Comparison of ENCODE assay signal across 34 mouse cellular contexts in the genomic region with DNA sequence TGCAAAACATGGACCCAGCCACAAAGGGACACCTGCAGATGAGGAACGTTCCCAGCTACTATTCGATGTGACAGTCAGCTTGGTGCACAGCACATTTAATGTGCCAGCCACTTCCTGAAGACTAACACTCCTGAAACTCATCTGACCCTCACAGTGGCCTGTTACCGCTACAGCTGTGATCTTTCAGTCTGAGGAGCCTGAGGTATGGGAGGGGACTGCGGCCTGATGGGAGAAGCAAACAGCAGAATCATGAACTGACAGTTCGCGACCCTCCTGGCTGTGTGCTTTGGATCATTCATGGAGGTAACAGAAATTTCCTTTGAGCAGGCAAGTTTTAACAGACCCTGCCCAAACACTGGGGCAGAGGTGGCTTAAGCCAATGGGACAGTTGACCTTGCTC.
"Had no signal": no experiment of that assay in that cellular context is flagged by ENCODE, and none has a peak within 500 bp of the region (broad histone marks: within the 10 kb centered on the region; RNA-seq: fewer than 3 reads in every experiment).

No protein-coding gene starts in this region.

- H3K4me2 ChIP-seq: heart, embryonic 11.5 days; heart, embryonic 12.5 days; heart, embryonic 13.5 days; heart, embryonic 15.5 days; hindbrain, embryonic 12.5 days; hindbrain, embryonic 13.5 days; hindbrain, embryonic 14.5 days; hindbrain, embryonic 15.5 days; intestine, embryonic 15.5 days; kidney, embryonic 15.5 days had no signal

- H3K4me3 ChIP-seq: heart, embryonic 10.5 days; heart, embryonic 12.5 days; heart, embryonic 13.5 days; heart, embryonic 15.5 days; hindbrain, embryonic 10.5 days; hindbrain, embryonic 12.5 days; hindbrain, embryonic 13.5 days; hindbrain, embryonic 15.5 days; intestine, embryonic 15.5 days; kidney, embryonic 15.5 days; layer of hippocampus, adult 2 months had no signal

- H3K27me3 ChIP-seq: heart, embryonic 12.5 days; heart, embryonic 13.5 days; heart, embryonic 15.5 days; hindbrain, embryonic 12.5 days; hindbrain, embryonic 13.5 days; hindbrain, embryonic 15.5 days; intestine, embryonic 15.5 days; kidney, embryonic 15.5 days had no signal

- H3K27ac ChIP-seq: heart, embryonic 13.5 days; heart, embryonic 15.5 days; hindbrain, embryonic 10.5 days; hindbrain, embryonic 12.5 days; hindbrain, embryonic 13.5 days; hindbrain, embryonic 14.5 days; hindbrain, embryonic 15.5 days; hindbrain, postnatal 0 days; intestine, embryonic 15.5 days; kidney, embryonic 15.5 days; kidney, postnatal 0 days; layer of hippocampus, adult 2 months had no signal

- ATAC-seq: hindbrain, embryonic 16.5 days; hindbrain, postnatal 0 days; intestine, embryonic 15.5 days; intestine, embryonic 16.5 days; intestine, postnatal 0 days had no signal

- DNase-seq: heart, postnatal 10 days; heart, postnatal 14 days; heart, postnatal 36 days; heart, postnatal 4 days; kidney, adult 11 months; kidney, adult 18-20 months; kidney, adult 2 months; kidney, adult 8-10 months; kidney, adult 9 months; kidney, postnatal 10 days; kidney, postnatal 14 days; kidney, postnatal 25 days; kidney, postnatal 36 days; kidney, postnatal 4 days; layer of hippocampus, adult 9-11 months; layer of hippocampus, postnatal 36 days had no signal

- H3K4me1 ChIP-seq: hindbrain, embryonic 10.5 days; hindbrain, embryonic 12.5 days; hindbrain, embryonic 13.5 days; hindbrain, embryonic 15.5 days; intestine, embryonic 15.5 days; kidney, embryonic 15.5 days had no signal

- H3K9me3 ChIP-seq: heart, embryonic 10.5 days; heart, embryonic 12.5 days; heart, embryonic 13.5 days; heart, embryonic 15.5 days; hindbrain, embryonic 10.5 days; hindbrain, embryonic 12.5 days; hindbrain, embryonic 13.5 days; hindbrain, embryonic 15.5 days; intestine, embryonic 15.5 days; kidney, embryonic 15.5 days had no signal

- H3K9ac ChIP-seq: heart, embryonic 12.5 days; heart, embryonic 13.5 days; heart, embryonic 15.5 days; hindbrain, embryonic 12.5 days; hindbrain, embryonic 13.5 days; hindbrain, embryonic 14.5 days; hindbrain, embryonic 15.5 days; intestine, embryonic 15.5 days; kidney, embryonic 15.5 days had no signal
